Mouse (Mus musculus) layer of hippocampus, postnatal 36 days (tissue): ENCODE data around the gene Esr1. TPM values are rescaled to one million over a fixed set of nuclear protein-coding genes. Genes with fewer than 3 reads are reported as not detected.
"Not testable (repeated sequence)": the region's sequence is repeated elsewhere in the genome, so short reads cannot be mapped to it uniquely, and the experiment has no call there.

ENCODE experiments used
- DNase-seq, 2 experiments: peaks; one replicate each; pipeline ENCODE4 v3.0.0; 2022
- total RNA-seq, 2 experiments: library from RNA; stranded (reverse); gene quantifications; 2 replicates each; pipeline ENCODE4 v1.2.3; 2021

Esr1 gene
- total RNA-seq = 1 to 10 TPM; 2.3 to 2.7 TPM

DNA sequence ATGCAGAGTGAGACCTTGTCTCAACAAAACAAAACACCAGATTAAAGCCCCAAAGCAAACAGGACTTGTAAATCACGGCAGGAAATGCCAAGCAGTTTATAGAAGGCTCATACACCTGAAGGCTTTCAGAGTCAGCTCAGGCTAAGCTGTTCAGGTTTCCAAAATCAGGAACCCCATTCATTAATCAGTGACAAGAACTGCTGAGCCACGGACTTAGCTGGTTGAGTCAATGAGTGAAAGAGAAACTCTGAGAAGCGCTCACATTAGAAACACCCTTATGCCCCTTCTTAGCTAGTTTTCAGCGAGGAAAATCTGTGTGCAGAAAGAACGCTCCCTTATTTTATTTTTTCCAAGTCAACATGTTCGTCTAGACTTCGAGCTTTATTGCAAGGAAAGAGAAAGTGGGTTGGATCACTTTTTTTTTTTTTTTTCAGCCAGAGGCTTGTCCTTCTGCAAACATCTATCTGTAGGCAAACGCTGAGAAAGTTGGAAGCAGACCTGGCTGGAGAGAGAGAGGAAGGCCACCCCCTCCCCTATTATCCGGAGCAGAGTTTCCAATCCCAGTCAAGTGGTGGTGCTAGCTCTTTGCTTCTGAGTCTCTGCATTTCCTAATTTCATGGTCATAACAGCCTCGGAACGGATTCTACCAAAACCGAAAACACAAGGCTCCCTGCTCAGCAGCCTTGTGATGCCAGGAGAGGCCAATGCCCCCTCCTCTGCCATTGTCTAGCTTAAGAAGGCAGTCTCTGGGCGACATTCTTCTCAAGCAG is at the start of gene Esr1:
Gene Esr1, plus strand, starts transcription at position 208 of the 770 bp plus-strand sequence.
- no peak for DNase-seq

DNA sequence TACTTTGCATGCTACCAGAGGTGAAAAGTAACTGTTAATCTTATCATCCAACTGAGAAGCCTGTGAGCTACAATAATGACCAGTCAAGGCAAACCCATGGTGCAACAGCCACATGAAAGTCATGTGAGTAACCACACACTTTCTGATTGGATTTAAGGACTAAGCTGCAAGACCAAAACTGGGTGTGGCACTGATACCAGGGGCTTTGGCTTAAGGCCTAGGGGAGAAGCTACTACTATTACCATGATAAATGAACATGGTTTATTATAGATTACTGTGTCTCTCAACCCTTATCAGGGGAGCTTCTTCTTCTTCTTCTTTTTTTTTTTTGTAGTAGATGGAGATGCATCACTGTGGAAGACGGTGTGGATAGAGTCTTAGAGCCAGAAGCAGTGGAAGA is 46.2 kb upstream of the Esr1 start:
- DNase-seq = no peak

DNA sequence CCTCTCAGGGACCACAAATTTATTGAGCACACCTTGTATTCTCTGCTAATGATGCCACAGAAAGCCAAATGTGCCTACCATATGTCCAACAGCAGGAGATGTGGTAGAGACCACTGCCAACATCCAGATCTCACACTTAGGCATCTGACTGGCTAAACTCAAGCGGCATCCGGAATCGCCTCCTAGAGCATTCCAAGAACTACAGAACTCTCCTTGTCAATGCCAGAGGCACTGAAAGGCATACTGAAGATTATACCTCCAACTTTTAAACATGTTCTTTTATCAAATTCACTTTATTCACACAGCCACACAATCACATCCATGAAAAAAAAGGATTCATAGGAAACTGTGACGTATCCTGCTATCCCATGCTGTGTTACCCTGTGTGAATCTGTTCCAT is 40.6 kb upstream of the Esr1 start:
- no peak for DNase-seq

DNA sequence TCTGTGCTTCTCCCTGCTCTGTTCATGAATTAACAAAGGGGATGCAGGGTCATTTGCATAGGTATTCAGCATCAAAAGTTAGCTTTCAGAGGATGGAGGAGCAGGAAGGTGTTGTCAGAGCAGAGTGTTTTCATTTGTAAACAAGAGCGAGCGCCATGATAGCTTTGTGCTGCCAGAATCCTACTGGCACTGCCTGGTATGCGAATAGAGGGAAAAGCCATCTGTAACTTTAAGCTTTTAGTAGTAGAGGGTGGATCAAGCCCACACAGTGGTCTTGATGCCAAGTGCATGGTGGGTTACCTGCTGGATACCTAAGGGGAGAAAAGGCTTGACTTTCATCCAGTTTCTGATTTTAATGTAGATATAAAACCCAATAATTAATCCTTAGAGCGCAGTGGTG is 40.1 kb upstream of the Esr1 start:
- DNase-seq = no peak

DNA sequence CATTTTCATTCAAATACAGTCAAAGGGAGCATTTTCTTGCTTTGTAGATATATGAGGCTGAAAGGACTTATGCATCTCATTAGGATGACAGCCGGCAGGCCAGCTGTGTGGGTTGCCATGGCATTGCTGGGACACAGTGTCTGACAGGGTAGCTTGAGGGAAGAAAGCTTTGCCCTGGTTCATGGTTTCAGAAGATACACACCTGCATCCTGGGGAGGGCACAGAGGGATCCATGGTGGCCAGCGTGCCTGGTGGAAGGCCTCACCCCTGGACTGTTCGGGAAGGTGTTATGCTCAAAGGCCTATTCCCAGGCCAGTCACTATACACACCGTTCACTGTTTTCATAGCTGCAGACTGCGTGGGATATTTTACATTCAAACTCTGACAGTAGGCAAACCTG is 29.5 kb upstream of the Esr1 start:
- no peak for DNase-seq

DNA sequence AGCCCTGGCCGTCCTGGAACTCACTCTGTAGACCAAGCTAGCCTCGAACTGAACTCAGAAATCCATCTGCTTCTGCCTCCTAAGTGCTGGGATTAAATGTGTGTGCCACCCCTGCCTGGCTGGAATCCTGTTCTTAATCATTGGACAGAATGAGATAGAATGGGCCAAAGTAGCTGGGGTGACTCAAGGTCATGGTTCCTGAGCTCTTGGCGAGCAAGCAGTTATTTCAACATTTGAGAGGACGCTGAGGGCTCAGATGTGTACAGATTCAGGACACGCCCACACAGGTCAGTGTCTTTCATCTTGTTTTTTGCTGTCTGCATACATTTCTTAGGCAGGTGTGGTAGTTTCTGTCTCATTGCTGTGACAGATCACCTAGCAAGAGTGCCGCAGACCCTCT is 24.7 kb upstream of the Esr1 start:
- DNase-seq = no peak

DNA sequence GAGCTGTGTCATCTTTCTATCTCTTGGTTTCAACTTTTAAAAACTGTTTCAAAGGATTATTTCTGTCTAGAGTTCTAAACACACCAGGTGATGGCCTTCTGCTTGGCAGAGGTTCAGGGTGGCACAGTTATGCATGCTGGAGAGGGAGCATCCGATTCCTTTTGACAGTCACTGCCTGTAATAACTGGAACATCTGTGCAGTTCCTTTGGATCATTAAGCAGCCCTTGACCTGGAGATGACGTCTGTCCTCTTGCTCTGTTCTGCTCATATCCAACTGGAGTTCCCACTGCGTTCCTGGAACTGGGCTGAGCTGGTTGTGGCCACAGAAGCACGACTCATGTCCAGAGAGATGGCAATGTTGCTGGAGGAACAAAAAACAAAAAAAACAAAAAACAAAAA is 21.8 kb upstream of the Esr1 start:
- DNase-seq = no peak

DNA sequence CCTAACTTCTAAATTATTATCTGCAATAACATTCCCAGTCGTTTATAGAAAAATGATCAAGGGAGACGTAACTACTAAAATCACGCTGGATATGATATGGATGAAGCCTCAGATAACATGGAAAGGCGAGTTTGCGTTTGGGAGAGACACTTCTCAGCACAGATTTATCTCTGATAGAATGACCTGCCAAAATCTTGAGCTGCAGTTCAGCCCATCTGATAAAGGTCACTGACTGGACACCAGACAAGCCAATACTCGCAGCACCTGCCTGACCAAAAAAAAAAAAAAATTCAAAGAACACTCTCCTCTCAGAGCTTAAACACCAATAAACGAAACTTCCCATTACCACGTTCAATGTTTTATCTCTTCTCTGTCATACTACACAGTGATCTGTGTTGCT is 20.4 kb upstream of the Esr1 start:
- DNase-seq = no peak

DNA sequence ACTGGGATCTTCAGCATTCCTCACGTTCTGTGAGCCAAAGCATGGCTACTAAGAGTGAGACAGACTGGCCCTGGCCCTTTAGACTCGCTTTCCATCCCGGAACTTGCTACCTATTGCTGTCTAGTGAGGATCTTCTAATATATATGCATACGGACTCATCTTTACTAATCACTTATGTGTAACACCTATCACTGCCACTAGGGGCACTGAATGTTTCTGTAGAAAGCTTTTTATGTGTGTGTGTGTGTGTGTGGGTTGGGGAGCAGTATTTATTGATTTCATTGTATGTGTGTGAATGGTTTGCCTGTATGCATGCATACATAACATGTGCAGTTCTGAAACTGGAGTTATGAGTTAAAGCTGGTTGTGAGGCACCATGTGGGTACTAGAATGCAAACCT is 17.6 kb upstream of the Esr1 start:
- DNase-seq = no peak

DNA sequence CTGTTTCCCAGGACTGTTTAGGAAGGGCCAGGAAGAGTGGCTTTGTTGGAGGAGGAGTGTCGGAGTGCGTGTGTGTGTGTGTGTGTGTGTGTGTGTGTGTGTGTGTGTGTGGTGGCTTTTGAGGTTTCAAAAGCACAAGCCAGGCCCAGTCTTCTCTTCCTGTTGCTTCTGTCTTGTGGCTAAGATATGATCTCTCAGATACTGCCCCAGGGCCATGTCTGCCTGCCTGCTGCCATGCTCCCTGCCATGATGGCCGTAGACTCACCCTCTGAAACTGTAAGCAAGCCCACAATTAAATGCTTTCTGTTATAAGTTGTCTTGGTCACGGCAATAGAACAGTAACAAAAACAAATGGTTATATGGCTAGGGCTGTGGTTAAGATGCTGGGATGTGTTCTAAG is 14.2 kb upstream of the Esr1 start:
- no peak for DNase-seq

DNA sequence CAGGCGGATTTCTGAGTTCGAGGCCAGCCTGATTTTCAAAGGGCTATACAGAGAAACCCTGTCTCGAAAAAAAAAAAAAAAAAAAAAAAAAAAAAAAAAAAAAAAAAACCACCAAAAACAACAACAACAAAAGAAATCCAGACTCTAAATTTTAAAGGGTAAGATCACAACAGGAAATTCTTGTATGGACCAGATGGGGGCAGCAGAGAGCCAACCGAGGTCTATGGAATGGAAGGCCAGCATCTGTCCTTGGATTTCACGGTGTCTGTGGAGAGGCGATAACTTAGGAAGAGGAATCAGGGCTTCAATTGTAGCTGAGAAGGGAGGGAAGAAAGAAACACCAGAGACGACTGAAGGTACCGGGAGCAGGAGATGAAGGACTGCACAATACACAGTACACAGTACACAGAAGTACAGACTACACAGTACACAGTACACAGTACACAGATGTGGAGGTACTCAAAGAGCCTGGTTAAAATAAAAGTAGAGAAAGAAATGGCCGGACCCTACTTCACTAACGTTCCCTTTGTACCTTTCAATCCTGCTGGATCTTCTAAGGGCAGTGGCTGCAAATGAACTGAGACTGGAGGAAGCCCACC is 13.1 kb upstream of the Esr1 start:
- DNase-seq = peak; percentile 12 to 55

DNA sequence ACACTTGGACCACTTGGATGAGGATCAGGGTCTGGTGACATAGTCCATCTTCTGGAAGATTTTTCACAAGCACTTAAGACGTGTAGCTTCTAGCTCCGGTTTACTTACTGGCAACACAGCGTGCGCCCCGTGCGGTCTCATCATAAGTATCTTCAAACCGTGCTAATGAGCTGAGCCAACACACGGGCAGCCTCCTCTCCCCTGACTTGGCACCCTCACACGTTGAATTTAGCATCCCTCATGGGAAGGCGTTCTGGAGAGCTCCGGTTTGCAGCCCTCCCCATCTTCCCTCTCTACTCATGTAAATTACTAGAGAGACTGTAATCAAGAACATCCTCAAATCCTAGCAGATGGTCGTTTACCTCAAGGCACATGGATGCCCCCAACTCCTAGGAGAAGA is 12.5 kb upstream of the Esr1 start:
- no peak for DNase-seq

DNA sequence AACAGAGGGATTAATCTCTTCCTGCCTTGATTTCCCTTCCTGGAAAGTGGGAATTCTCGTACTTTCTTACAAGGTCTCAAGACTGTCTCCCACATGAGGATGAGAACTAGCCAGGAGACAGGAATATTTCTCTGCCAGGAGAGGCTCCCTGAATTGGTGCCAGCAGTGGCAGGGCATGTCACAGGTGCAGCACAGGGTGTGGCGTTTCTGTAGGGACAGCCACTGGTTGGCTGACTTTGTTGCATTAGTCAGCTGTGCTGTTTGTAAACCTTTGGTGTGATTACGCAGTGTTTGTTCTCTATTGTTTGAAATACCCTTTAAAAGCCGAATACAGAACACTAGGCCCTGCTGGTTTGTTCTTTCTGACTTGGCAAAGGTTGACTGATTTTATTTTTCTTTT is 11.8 kb upstream of the Esr1 start:
- DNase-seq = no peak

DNA sequence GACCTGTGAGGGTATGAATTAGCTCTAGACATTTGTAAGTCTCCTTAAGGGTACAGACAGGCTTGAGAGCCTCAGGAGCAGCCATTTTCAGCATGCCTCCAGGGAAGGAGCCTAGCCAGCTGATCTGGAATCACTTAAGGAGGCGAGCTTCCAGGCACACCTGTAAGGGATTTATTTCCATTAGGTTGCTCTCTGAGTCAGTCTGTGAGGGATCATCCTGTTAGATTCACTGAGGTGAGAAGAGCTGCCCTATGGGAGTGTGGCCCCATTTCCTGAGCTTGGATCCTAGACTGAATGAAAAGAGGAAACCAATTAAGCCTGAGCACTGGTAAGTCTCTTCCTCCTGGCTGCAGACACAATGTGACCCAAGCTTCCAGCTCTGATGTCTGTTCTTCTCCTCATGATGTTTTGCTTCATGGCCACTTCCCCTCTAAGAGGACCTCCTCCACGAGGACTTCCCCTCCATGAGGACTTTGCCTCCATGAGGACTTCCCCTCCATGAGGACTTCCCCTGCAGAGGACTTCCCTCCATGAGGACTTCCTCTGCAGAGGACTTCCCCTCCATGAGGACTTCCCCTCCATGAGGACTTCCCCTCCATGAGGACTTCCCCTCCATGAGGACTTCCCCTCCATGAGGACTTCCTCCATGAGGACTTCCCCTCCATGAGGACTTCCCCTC is 10.5 kb upstream of the Esr1 start:
- DNase-seq = no peak

DNA sequence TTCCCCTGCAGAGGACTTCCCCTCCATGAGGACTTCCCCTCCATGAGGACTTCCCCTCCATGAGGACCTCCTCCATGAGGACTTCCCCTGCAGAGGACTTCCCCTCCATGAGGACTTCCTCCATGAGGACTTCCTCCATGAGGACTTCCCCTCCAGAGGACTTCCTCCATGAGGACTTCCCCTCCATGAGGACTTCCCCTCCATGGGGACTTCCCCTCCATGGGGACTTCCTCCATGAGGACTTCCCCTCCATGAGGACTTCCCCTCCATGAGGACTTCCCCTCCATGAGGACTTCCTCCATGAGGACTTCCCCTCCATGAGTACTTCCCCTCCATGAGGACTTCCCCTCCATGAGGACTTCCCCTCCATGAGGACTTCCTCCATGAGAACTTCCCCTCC is 9.8 kb upstream of the Esr1 start:
- DNase-seq = not testable (repeated sequence)

DNA sequence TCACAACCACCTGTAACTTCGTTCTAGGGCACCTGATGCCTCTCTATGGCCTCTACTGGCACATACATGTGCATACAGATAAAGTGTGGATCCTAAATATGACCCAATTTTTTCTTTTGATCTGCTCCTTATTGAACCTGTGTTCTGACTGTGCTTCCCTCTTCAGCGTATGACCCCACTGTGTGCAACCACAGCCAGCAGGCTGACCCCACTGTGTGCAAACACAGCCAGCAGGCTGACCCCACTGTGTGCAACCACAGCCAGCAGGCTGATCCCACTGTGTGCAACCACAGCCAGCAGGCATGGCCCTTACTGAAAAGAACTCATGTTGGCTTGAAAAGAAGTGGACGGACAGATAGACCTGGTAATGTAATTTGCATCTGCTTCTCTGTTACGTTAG is 8.9 kb upstream of the Esr1 start:
- DNase-seq = no peak

DNA sequence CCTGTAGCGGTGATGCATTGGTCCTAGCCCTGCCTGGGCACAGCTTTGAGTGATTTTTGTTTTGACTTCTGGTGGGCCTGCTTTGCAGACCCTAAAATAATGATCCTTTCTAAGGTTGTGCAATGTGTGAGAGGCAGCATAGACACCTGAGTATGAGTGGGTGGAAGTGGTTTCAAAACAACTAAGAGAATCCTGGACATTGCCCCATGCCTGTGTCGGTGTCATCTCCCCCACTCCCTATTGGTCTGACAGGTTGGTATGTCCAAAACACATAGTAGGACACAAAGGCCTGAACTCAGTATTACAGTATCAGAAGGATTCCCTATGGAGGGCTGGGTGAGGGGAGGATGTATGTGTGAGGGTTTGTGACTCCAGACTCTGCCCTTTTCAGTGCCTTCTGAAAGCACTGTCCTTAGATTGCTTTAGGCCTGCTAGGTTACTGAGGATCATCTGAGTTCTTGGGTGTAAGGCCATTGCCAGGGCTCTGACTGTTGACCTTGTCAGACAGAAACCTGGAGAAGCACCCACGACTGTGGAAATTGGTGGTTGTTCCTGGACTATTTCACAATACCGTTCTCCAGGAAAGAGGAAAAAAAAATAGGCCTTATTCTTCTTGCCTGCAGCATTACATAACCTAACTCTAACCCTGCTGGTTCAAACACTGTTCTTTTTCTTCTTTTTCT is 6.7 kb upstream of the Esr1 start:
- DNase-seq = no peak

DNA sequence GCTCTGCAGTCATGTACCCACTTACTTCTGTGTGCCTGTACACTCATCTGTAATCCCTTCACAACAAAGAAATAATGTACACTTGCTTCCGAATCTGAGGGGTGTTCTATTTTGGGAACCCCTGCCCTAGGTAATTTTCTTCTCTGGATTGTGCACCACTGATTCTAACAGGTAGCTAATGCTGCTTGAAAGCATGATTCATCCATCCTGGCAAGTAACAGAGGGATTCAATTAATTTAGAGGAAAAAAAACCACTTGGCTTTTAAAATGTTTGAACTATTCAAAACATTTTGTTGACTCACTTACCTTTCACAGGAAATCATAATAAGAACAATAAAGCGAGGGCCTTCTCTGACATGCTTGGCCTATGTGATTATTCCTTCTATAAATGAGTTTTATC is 1.2 kb upstream of the Esr1 start:
- DNase-seq = no peak

DNA sequence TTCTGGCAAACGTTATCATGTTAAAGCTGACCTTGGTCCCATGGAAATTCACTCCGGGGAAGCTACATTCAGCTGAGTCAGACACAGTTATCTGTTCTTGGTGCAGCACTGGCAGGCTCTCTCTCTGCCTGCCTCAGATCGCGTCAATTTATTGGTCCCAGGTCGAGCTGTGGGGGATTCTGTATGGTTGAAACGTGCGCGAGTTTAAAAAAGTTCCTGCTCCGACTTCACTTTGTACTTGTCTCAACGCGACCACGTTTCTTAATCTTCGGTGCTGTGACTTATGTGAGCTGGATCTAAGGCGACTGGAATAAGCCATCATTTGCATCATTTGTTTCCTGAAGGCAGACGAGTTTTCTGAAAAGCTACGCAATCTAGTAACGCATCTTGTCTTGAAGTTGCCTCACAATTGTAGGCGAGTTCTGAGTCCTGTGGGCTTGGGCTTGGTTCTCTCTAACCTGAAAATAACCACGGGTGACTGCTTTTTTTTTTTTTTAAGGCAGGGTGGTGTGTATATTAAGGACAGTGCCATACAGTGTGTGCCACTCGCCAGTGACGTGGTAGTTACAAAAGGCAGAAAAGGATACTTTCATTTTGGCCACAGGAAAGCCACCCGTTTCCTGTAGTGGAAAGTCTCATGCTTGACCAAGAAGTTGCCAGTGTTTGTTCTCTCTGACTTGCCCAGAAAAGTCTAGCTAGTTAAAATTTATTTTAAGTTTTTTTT is 1.1 kb downstream of the Esr1 start:
- DNase-seq = no peak

DNA sequence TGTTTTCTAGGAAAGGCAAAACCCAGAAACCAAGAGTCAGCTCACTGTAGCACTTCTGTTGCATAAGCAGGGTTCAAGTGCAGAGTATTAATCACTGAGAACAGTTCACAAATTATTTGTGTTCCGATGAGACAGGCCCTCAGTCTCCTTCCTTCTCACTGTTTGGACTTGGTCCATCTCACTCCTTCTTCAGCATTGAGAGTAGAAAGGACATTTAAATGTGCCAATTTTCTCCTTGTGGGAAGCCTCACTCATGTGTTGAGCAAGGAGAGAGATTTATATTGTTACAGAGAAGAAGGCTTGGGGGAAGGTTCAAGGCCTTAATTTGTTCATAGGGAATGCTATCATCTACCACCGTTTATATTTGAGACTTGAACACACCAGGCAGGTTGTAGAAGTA is 6.6 kb downstream of the Esr1 start:
- no peak for DNase-seq

DNA sequence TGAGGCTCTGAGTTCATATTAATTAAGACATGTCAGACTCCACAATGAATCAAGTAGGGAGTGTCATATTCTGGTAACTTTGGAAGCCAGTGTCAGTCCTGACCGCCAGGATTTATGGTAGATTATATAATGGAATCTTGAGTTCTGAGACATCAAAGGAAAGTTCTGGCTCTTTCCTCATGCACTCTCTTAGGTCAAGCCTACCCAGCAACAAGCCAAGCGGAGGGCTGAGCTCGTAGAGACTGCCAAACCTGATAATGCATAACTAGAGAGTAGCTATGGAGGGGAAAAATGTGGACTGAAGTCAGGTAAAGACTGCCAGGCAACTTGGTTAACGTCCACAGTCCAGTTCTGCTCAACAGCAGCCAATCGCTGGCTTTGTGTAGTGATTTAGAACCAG is 7.3 kb downstream of the Esr1 start:
- no peak for DNase-seq

DNA sequence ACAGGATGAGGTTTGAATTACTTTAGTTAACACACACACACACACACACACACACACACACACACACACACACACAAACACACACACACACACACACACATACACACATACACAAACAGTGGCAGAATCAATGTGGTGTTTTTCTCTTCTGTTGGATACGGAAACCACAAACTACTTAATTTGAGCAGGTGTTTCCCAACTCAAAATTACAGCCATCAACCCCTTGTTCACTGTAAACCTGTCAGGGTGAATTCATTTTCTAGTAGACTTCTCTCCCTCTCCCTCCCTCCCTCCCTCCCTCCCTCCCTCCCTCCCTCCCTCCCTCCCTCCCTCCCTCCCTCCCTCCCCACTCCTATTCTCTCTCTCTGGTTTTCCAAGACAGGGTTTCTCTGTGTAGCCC is 8.0 kb downstream of the Esr1 start:
- DNase-seq = not testable (repeated sequence)
